Mouse (Mus musculus) gastrocnemius, postnatal 14 days (tissue): ENCODE results near the gene Cycs. TPM values are rescaled to one million over a fixed set of nuclear protein-coding genes. Genes with fewer than 3 reads are reported as not detected.
"Not testable (repeated sequence)": the region's sequence is repeated elsewhere in the genome, so short reads cannot be mapped to it uniquely, and the experiment has no call there.

Experiments used
- DNase-seq: peaks from one replicate; pipeline ENCODE4 v3.0.0; 2021; ENCODE audit warnings: mixed read lengths
- intact Hi-C: fragments of 180-260 bp; cut with DNase I; formaldehyde crosslinking; loops from one replicate; pipeline ENCODE4 v1.15.1; 2025; ENCODE audit warnings: low total_unique reads
- long read RNA-seq, 2 experiments: library from polyadenylated mRNA; stranded (forward); transcript quantifications; one replicate each; pipeline ENCODE4 v2.0.0; 2021
- total RNA-seq, 2 experiments: library from RNA; stranded (reverse); gene quantifications; 2 replicates each; pipeline ENCODE4 v1.2.3; 2021

The Cycs gene
- total RNA-seq, result 100 to 1,000 TPM in 1 of 2 experiments, 10 to 100 TPM in 1; 95.1 to 115 TPM
- long read RNA-seq, experiment 1, transcript Cycs-202 (3 exons, 3,123 nt), result major isoform, 846 of 876 reads
- long read RNA-seq, experiment 1, transcript Cycs-201 (2 exons, 607 nt), result minor isoform, 13 of 876 reads
- long read RNA-seq, experiment 1, partial matches to known transcripts, result 0 of 876 reads
- long read RNA-seq, experiment 1, other reads (novel, unspliced or antisense), result 17 of 876 reads
- long read RNA-seq, experiment 2, transcript Cycs-202 (3 exons, 3,123 nt), result major isoform, 965 of 989 reads
- long read RNA-seq, experiment 2, transcript Cycs-201 (2 exons, 607 nt), result minor isoform, 6 of 989 reads
- long read RNA-seq, experiment 2, partial matches to known transcripts, result 0 of 989 reads
- long read RNA-seq, experiment 2, other reads (novel, unspliced or antisense), result 18 of 989 reads

DNA sequence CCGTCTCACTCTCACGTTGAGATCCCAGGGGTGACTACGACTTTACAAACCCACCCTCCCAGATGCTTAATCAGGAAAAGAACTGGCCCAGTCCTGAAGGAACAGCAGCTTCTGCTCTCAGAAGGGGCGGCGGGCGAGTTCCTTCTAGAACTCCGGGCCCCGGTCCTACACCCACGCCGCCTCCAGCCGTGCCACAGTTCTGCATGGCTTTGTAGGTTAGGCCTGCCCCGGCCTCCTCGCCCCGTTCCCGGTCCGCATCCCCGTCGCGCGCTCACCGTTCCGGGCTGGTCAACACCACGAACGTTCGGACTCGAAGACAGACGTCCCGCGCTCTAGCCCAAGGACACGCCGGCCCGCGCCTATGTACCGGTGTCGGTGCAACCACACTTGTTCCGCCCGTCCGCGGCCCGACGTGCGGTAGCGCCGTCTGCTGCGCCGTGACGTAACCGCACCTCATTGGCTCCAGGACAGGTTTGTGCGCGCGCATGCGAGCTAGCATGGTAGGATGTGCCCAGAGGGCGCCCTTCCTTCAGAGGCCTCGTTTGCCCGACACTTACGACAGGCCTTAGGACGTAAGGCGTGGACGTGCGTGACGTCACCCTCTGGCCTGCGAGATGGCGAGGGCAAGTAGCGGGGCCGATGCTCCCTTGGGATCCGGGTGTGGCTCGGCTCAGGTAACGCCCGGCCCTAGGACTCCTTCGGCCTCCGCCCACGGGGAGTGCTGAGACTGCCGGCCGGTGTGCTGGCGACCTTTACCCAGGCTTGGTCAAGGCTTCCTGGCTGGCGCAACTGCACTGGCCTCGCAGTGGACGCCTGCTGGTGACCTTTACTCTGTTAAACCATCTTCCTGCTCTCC, at the start of gene Cycs:
Gene Cycs (minus strand): TSS at position 398 of the 856 bp plus-strand sequence.
- intact Hi-C loops, result no loop called here
- DNase-seq, result peak; percentile 99

DNA sequence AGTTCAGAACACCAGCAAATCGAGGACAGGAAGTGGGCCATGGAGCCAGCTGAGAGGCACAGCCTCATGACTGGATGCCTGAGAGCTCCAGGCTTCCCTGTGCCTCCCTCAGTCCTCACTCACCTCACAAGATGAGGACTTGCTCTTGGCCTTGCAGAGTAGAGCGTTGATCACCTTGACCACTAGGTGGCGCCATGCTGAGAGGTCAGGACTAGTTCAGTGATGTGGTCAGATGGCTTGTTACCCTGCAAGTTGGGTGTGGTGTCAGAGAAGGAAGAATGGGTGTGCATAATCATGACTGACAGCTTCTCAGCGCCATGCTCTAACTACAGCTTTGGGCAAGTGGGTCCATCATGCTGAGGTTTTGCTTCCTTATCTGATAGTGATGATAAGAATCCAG, 35.3 kb upstream of the Cycs start:
- peak; percentile 18 for DNase-seq
- intact Hi-C loops, result no loop called here

GRCm38 (mm10) chr6:50598560-50598959, 32.2 kb upstream of the Cycs start:
- DNase-seq, result peak; percentile 26
- intact Hi-C loops, result no loop called here

GRCm38 (mm10) chr6:50596301-50597211, 30.2 kb upstream of the Cycs start, which contains the start of gene 4921507P07Rik:
Gene 4921507P07Rik (minus strand): TSS chr6:50596632.
- peak; percentile 96 for DNase-seq
- intact Hi-C loops, result no loop called here

- intact Hi-C loops, result no loop called here
- no peak for DNase-seq
Measured at GRCm38 (mm10) chr6:50594372-50594771, 28.0 kb upstream of the Cycs start.

- intact Hi-C loops, result no loop called here
- no peak for DNase-seq
Measured at GRCm38 (mm10) chr6:50593334-50593845, 27.1 kb upstream of the Cycs start.

GRCm38 (mm10) chr6:50590234-50590633, 23.9 kb upstream of the Cycs start:
- no peak for DNase-seq
- intact Hi-C loops, result no loop called here

GRCm38 (mm10) chr6:50588251-50588650, 21.9 kb upstream of the Cycs start:
- no peak for DNase-seq
- intact Hi-C loops, result no loop called here

DNA sequence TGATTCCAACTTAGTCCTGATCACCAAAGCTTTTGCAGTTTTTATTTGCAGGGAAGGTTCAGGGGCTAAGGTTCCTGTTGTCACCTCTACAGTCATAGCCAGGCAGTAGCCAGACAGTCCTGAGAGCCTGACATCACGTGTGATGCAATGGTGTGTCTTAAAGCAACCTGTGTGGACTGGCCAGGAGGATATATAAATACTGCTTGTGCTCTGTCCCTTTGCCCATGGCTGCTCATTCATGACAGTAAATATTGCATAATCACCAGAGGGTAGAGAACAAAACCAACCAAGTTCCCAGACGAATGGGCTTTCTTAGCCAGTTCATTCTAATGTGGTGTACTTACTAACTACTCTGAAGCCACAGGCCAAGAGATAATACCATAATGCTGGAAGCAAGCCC, 21.1 kb upstream of the Cycs start:
- no peak for DNase-seq
- intact Hi-C loops, result no loop called here

DNA sequence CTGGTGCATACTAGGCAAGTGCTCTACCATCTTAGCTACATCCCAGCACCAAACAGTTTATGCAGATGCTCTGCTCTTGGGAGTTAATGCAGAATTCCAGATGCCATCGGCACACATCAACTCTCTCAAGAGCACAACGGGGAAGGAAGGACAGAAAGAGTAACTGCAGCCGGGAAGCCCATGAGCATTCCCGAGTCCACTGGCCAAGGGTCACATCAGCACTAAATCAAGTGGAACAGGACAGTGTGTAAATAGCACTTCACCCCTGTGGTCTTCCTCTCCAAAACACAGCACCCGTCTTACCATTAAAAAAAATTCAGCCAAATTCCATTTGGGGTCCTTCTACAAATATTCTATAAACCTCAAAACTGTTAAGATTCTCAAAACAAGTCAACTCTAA, 20.0 kb upstream of the Cycs start:
- intact Hi-C loops, result no loop called here
- DNase-seq, result no peak

GRCm38 (mm10) chr6:50585733-50586132, 19.4 kb upstream of the Cycs start:
- intact Hi-C loops, result no loop called here
- no peak for DNase-seq

DNA sequence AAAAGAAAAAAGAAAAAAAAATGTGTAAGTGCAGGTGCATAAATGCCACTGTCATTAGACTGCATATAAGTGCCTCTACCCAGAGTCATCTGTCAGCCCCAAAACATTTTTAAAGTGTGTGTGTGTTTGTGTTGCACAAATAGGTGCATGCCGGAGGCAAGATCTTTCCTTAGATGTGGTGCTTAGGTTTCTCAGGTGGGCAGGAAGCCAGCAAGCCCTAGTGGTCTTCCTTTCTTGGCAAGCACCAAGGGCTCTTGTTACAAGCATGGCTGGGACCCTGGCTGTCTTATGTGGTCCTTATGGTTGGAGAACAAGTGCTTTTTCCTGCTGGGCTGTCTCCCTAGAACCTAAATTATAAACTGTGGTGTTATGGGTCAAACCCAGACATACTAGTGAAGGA, 5.3 kb upstream of the Cycs start:
- intact Hi-C loops, result no loop called here
- DNase-seq, result no peak

- intact Hi-C loops, result no loop called here
- DNase-seq, result no peak
Measured at GRCm38 (mm10) chr6:50566997-50567255, 588 bp upstream of the Cycs start.

DNA sequence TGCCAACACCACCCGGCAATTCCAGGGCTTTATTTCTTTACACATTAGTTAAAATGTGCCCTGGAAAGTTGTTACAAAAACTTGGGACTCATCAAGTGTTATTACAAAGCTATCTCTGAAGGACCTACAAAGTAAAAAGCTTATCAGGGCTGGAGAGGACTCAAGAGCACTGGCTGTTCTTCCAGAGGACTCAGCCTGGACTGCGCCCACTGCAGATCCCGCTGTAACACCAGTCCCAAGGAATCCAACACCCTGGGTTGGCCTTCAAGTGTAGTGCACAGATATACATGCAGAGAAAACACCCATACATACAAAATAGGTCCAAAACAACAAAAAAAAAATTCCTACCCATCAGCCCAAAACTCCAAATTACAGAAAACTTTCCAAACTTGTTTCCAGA, 2.7 kb downstream of the Cycs start:
- DNase-seq, result no peak
- intact Hi-C loops, result no loop called here

GRCm38 (mm10) chr6:50562421-50562820, 3.9 kb downstream of the Cycs start:
- no peak for DNase-seq
- intact Hi-C loops, result no loop called here

GRCm38 (mm10) chr6:50560776-50561175, 5.6 kb downstream of the Cycs start:
- DNase-seq, result no peak
- intact Hi-C loops, result no loop called here

DNA sequence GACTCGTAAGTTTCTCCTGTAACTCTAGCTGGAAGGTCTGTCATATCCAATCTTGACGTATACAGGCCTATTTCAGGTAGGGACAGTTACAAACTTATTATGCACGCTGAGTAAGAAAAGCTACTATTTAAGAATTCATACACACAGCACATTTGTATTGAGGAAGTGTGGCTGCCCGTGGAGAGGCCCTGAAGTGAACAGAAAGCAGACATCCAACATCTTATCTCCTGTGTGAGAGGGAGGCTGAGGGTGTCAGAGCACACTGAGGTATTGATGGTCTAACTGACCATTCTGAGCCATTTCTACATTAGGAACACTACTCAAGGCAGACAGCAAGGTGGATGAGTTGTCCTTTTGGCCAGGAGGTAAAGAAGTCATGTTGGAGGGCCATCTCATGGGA, 7.5 kb downstream of the Cycs start:
- intact Hi-C loops, result no loop called here
- no peak for DNase-seq

GRCm38 (mm10) chr6:50557566-50557965, 8.8 kb downstream of the Cycs start:
- intact Hi-C loops, result no loop called here

GRCm38 (mm10) chr6:50554223-50554622, 12.1 kb downstream of the Cycs start:
- intact Hi-C loops, result not testable (repeated sequence)

More at GRCm38 (mm10) chr6:50557566-50557965, 8.8 kb downstream of the Cycs start:
- no peak for DNase-seq

More at GRCm38 (mm10) chr6:50554223-50554622, 12.1 kb downstream of the Cycs start:
- not testable (repeated sequence) for DNase-seq
